1 mouse cellular context compared by ENCODE assay signal in the genomic region with DNA sequence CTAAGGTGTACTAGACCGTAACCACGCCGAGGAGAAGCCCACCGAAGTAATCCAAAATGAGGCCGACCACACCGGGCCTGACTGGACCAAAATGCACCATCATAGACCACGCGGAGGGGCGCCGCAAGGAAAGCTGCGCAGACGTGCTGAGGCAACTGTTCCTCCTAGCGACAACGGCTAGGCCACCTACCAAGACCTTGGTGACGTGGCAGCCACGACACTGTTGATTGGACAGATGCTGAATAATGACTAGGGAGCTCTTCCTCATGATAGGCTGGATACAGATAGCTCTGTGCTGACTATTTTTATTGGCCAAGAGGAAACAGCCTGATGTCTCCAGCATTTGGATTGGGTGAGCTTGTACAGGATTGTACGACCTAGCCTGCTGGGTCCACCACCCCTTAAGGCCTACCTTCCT.
TF ChIP-seq lines count a peak whose summit lies in the region.

No protein-coding gene starts in this region.

TF ChIP-seq in CH12.LX, 34 proteins besides CTCF, POLR2A, EP300 and RAD21 (continued from another document):
- TF ChIP-seq POLR2AphosphoS2 (IDR thresholded peaks at IDR 0.05; ENCODE audit: low read depth, low read length): no peak
- no peak for TF ChIP-seq KAT2A (IDR thresholded peaks at IDR 0.05; ENCODE audit: insufficient replicate concordance, low read length)
- TF ChIP-seq ZMIZ1 (IDR thresholded peaks at IDR 0.05; ENCODE audit: low read depth, low read length): peak; percentile 71; the same call in 1 of the 2 replicates
- peak; percentile 64 for TF ChIP-seq MYC (IDR thresholded peaks at IDR 0.05; ENCODE audit: low read depth, low read length)
- peak; percentile 78 for TF ChIP-seq CHD2 (IDR thresholded peaks at IDR 0.05; ENCODE audit: low read length)
- TF ChIP-seq NRF1 (IDR thresholded peaks at IDR 0.05; ENCODE audit: low read depth, low read length): peak; percentile 78
- TF ChIP-seq ETS1 (conservative IDR thresholded peaks at IDR 0.05; ENCODE audit: low read depth, low read length): no peak
- TF ChIP-seq MAX (IDR thresholded peaks at IDR 0.05; ENCODE audit: low read length): no peak
- TF ChIP-seq UBTF (IDR thresholded peaks at IDR 0.05; ENCODE audit: low read depth, low read length): no peak
- no peak for TF ChIP-seq ZNF384 (IDR thresholded peaks at IDR 0.05; ENCODE audit: low read depth, low read length)
